Mouse (Mus musculus) CD4-positive, CD25-positive, alpha-beta regulatory T cell, adult 4 months (primary cell): ENCODE measurements around the gene Kcnj16. TPM values are rescaled to one million over a fixed set of nuclear protein-coding genes. Genes with fewer than 3 reads are reported as not detected.
A peak's percentile ranks its signal among the peaks of the same experiment; 100 is the strongest.

ENCODE experiments used
- ATAC-seq: one replicate; pipeline ENCODE4 v1.8.0; 2017
- polyA plus RNA-seq, 2 experiments: library from polyadenylated mRNA; unstranded; fragments of 100-300 nt; shearing (Covaris generic); gene quantifications; one replicate each; pipeline ENCODE4 v1.2.1; 2017

Kcnj16 gene
- under 1 TPM; 0.27 to 0.73 TPM for polyA plus RNA-seq

DNA sequence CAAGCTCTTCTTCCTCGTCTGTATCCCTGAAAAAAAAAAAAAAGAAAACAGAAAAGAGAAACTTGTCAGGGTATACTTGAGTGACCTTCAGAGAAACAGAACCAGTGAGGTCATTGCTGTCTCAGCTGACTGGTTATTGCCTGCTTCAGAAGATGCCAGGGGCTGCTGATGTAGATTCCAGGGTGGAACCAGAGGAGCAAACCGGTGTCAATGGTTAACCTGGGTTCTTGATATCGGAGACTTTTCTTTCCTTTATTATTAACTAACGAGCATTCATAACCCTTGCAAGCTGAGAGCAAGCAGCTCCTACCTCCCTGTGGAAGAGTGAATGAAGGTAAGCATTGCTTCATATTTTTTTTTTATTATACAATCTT is at the start of gene Kcnj16:
TSS of gene Kcnj16 (plus strand) at position 272 of the 374 bp plus-strand sequence.
- no peak for ATAC-seq

DNA sequence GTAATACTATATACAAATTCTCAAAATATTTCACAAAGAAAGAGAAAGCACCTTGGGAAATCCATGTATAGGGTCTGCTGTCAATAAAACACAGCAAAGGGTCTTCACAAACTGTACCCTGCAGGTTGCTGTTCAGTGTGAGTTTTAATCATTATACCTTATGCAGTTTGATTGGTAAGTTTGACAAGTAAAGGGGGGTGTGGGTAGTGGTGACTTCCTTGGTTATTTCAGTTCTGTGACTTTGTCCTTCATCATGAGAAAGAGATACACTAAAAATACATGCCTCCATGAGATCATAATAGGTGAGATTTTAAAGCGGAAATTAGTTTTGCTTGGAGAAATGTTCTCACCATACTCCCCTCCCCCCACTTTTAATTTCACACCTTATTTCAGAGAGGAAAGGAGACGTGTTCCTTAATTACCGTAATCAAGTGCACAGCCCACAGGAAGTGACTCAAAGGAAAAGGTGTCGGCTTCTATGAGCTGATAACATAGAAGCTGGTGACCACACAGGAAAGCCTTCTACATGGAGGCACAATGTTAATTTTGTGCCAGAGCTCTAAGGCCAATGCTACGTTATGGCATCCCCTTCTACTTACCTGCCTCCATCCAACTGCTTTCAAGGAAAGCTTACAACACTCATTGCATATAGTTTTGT is 48.9 kb upstream of the Kcnj16 start:
- ATAC-seq, result peak; percentile 73

DNA sequence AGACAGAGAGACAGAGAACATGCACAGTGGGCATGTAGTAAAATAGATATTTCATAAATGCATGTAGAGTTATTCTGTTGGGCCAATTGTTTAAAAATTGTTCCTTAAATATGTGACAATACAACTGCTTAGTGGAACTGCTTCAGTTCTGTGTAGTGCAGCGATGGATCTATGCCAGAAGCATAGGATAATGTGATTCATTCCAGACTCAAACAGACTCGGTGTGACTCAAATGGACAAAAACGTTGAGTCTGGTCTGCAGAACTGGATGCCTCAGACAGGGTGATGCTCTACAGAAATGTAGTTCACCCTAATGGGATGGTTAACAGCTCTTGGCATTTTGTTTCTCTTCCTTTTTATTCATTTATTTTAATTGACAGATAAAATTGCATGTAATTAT is 32.1 kb upstream of the Kcnj16 start:
- no peak for ATAC-seq

DNA sequence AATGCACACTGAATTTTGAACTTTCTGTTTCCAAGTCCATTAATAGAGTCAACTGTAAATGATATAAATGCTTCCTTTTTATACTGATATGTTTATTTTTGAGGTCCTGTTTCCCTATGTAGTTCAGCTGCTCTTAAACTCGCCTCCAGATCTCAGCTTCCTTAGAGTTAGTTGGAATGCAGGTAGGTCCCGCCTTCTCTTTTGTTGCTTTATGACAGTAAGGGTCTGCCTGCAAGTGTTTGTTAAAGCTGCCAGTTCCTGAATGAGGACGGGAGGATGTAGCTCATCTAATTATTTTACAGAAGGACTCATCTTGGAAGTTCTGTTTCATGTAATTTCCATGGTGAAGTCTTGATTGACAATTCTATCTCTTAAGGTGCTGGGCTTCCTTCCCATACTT is 25.6 kb upstream of the Kcnj16 start:
- ATAC-seq, result no peak

DNA sequence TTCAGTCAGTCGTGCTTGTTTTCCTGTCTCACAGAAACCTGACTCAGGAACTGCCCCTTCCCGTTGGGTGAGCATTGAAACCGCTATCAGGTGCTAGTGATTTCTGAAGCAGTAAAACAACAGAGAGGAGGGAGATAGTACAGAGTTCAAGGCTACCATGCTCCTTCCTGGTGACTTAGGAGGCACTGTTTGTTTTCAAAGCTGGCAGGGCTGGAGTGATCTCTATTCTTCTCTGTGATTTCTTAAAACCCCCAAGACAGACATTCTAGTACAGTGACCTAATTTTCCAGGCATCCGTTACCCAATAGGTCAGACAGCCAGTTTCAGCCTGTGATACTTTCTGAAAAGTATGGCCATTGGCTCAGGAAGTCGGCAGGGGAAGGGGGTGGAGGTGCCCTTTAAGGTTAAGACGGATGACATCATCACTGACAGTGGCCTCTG is 25.1 kb upstream of the Kcnj16 start:
- ATAC-seq, result no peak

DNA sequence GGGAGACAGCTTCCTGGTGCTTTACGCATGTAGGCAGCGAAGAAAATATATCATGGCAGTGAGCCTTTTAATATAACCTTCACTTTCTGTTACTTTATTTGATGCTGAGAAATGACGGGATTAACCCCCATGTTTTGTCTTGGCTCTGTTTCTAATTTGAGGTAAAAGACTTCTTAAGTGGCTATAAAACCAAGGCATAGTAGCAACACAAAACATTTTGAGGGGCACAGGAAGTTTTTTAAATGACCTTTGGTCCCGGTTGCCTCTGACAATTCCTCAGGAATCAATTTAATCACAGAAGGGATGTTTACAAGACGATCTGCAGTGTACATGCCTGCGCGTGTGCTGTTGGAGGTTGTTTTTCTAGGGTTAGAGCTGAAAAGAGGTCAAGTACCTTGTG is 11.2 kb upstream of the Kcnj16 start:
- ATAC-seq, result no peak

DNA sequence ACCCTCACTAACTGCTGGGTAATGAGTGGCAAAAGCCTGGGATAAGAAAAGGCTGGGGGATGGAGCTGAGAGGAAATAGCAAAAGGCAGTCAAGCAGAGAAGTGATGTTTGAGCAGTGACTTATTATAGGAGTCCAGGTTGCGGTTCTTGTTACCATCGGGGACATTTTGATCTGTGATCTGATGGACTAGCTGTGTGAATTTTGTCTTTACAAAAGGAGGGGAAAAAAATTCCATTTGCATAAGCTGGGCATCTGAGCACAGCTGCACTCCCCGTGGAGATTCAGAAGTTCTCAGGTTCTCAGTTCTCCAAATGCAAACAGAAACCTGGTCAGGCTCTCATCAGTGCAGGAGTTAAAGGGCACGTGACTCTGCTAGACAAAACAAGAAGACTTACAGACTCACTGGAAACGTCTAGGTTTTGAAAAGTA is 6.2 kb upstream of the Kcnj16 start:
- no peak for ATAC-seq

DNA sequence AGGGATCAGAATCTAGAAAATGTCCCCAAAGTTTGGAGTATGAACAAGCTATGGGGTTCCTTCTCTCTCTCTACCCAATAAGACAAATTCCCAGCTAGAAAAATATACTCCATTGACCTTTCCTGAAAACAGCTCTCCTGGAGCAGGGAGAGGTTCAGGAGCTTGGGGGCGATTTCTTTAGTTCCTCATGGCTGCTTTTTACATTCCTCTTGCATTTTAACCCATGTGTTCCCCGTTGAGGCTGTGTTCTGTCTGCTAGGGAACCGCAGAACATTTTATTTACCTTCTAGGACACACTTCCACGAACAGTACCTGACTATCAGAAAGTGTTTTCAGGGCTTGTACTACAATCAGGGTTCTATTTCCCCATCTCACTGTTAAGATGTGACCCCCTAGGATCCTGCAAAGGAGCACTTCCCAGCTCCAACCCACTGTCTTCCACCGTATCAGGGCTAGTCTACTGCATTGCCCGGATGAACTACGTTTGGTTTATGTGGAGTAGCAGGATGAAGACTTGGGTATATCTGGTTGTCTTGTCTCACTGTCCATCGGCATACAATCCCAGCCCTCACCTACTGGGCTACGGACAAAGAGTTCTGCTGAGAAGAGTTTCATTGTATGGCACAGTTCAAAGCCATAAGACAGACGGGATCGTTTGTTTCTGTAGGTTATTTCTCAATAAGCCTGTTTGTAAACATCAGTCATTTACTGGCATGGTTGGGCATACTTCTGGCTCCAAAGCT is 643 bp upstream of the Kcnj16 start:
- ATAC-seq, result no peak

DNA sequence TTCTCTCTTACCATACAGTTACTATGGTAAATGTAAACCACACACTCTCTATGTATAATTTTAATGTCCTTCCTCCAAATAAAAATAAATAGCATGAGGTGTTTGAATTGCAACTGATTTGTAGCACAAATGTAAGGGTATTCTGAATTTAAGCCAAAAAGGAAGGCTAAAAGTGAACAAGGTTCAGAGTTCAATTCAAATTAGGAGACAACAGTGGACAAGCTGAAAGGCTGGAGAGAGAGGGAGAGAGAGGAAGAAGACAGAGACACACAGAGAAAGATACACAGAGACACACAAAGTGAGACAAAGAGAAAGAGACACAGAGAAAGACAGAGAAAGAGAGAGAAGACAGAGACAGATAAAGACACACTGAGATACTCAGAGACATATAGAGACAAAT is 1.1 kb downstream of the Kcnj16 start:
- no peak for ATAC-seq

DNA sequence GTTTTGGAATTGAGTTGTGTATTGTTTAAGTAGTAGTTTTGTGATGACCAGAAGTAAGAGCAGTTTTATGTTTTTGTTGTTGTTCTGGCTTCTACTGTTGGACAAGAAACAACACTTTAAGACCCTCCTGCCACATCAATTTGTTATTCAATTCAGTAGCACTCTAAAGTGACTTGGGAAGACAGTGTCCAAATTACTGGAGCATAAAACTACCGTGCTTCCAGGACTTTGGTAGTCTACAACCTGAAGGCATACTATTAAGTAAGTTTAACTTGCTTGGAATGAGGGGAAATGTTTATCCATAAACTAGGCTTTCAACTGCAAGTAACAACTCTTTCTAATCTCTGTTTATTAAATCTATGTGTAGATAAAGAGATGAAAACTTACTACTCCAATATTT is 17.7 kb downstream of the Kcnj16 start:
- no peak for ATAC-seq

DNA sequence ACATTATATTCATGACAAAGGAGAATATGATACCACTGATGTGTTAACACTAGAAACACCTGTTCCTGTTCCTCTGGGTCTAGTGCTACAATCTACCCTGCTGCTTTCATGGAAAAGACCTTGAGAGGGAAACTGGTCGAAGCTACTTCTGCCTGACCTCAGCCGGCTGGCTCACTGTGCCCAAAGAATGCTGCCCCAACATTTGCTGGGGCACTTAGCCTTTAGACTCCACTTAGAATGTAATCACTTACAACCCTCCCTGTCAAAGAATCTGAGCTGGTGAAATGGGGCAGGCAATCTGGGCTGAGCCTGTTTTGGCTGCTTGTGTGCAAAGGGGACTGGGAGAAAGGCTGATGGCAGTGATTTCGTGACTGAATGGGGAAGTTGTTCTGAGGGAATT is 18.1 kb downstream of the Kcnj16 start:
- ATAC-seq, result no peak

DNA sequence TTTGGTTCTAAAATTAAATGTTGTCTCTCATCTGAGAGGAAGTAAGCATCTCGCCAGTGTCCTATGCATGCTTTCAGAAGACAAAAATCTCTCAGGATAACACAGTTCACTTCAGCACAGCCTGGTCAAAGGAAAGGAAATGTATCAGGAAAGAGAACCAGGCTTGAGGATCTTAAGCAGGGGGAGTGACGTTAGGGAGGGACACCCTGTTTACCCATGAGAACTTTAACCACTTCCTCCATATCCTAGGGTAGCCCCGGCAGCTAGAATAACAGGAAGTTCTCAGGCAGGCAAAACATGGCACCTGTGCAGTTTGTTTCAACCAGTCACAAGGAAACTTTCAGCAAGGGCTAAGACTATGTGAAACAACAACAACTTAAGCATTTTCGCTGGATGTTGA is 25.8 kb downstream of the Kcnj16 start:
- peak; percentile 96 for ATAC-seq

DNA sequence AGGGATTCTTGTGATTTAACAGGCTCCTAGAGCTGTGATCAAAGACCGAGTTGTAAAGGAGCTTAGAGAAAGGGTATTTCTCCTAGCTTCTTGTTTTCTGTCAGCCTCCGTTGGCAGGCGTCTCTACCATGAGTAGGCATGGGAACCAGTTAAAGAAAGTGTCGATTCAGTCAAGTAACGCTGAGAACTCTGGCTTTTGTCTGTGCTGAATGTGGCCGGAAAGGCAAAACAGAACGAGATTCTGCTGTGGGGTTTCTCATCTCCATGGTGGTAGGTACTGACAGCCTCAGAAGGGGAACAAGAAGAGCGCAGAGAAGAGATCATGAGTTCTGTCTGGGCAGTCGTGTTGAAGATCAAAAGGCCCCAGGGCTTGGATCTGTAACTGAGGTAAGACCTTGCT is 29.4 kb downstream of the Kcnj16 start:
- no peak for ATAC-seq

DNA sequence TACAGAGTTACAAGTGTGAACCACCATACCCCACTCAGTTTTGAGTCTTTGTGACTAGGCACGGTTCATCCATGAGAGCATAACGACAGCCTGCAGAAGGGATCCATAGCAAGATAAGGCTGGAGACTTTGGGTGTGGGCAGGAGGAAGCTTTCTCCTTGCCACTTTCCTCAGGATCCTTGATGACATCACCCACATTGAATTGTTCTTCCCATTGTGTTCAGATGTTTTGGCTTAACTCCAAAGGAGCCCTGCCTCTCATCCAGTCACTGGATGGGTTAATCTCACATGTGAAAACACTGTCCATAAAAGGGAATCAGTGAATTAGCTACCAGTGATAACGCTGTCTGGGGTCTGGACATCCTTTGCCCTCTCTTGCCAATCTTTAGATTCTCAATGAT is 37.3 kb downstream of the Kcnj16 start:
- no peak for ATAC-seq

DNA sequence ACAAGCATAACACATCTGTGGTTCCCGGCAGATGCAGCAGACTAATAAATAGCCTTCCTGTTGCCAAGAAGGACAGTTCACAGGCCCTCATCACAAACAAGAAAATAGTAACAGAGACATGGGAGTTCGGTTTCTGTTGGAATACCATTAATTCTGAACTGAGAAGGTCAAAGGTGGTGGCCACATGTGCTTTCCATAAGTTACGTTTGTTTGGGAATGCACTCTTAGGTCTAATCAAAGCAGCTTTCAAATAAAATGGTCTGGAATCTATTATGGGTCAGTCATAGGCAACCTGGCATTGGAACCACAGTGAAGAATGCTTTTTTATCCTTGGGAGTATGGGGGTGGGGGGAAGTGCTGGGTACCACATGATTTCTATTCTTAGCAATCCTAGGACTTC is 41.6 kb downstream of the Kcnj16 start:
- no peak for ATAC-seq

DNA sequence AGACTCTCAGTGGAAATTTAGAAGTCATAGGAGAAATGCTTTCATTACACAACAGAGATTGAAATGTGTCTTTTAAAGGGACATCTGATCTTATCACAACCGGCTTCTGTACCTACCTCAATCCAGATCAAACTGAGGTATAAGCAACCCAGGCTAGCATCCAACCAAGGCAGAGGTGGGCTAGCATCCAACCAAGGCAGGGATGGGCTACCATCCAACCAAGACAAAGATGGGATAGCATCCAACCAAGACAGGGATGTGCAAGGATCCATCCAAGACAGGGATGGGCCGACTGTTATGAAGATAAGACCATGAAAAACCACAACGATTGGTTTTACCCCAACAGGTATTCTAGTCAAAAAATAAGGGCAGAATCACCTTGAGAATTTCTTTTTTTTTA is 48.4 kb downstream of the Kcnj16 start:
- no peak for ATAC-seq

DNA sequence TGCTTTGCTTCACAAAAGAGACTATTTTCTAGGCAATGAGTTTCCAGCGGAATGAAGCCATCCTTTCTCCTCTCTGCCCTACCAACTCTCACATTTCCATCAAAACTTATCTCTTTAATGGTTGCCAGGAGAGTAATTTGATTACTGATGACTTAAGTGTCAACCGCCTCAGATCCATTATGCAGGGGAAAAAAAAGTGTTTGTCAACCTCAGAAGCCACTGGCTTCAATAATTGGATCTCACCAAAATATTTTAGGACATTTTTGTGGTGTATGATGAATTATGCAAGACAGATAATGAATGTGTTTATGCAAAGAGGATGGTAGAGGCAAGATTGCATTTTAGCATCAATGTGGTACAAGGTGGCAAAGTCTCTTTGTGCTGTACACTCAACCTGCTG is 52.4 kb downstream of the Kcnj16 start:
- no peak for ATAC-seq

DNA sequence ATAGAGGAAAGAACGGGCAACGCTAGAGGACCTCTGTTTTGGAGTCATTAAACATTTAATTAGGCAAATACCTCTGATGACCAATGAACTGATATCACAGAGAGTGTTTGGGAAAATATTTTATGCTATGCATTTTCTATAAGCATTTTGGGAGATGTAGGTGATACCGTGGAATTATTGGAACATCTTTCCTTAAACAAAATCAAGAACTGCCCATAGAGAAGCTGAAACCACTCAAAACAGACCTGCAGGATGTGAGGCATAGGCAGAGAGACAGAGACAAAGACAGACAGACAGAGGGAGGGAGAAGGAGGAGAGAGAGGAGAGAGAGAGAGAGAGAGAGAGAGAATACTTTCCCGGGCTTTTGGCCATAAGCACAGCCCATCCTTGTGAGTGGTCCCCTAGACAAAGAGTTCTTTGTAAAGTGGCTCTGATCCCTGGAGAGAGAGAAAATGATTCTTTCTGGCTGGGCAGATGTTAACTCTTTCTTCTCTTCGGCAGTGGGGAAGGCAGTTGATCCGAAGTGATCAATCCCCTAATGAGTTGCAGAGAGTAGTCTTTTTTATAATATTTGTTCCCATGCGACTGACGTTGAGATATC is 54.9 kb downstream of the Kcnj16 start:
- ATAC-seq, result no peak

DNA sequence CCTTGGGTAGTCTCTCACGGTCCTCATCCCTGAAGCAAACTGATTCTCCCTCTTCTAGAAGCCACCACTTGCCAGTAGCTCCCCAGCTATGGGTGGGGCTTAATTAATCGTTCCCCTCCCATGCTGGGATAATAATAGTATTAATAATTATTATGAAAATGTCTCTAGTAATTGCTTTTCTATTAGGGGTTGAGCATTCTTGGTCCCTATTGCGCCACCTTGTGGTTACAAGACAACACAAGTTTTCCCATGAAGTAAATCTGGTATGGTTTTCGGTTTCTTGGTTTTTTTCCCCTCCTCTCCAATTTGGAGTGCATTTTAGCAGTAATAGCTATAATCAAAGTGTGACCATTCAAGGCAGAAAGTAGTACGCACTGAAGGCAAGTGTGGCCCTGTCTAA is 74.3 kb downstream of the Kcnj16 start:
- ATAC-seq, result no peak

DNA sequence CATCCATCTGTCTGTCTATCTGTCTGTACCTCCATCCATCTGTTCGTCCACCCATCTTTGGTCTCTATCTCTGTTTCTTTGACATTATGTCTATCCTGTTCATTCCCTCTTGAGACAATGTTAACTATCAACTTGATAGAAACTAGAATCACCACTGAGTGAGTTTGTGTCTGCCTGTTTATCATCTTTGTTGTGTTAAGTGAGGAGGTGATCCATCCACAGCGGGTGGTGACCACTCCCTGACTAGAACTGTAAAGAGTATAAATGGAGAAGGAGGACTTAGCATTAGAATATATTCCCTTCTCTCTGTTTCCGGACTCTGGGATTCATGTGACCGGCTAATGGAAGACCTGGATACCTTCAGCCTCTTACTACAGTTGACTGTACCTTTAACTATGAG is 75.5 kb downstream of the Kcnj16 start:
- no peak for ATAC-seq

DNA sequence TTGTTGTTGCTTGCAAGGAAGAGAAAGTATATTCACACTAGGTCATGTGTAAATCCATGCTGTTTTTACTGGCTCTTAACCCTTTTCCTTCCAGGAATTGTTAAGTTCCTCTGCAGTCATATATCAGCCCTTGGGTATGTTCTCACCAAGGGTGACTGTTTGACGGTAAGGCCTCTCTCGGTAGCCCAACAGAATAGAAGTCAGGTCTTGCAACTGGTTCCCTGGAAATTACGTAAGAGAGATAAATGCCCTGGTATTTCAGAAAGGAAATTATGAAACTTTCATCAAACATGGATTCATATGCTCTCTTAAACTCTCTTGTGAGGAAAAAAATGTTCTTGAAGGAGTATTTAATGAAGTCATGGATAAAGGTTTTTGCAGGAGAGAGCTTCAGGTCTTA is 86.4 kb downstream of the Kcnj16 start:
- ATAC-seq, result no peak

DNA sequence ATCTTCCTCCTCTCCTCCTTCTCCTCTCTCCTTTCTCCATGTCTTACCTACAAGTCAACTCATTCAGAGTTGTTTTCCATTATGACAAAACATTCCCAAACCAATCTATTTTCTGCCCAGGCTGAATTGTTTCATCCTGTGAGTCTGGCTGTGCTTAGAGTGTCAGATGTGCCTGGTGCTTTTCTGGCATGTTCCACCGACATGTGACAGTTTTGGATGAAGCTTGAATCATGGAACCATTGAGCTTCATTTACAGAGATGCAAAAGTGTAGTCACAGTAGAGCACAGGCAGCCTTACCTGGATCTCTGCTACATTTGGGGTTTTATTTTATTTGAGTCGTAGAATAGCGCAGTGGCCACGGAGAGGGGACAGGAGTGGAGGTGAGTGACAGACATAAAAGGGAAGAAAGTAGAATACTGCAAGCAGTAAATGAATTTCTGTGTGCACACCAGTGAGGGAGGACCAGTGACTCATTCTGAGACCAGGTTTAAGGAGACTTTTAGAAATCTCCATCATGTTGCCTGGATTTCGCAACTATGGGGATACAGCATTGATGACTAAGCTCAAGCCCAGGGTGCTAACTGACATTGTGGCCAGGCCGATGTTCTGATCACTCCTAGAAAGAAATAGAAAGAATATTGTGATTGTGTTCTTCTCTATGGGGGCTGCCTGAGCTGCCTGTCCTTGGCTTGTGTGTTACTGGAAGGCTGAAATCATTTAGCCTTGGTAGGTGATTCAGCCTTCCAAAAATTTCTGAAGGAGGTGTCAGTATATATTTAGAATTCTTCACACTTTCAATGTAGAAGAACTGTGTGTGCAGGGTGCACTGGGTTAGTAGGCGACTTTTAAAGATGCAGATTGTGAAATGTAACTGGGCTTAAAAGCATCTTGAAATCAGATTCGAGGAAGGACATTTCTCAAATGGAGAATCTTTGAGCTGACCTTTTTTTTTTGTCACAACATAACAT is 87.3 kb downstream of the Kcnj16 start:
- no peak for ATAC-seq

DNA sequence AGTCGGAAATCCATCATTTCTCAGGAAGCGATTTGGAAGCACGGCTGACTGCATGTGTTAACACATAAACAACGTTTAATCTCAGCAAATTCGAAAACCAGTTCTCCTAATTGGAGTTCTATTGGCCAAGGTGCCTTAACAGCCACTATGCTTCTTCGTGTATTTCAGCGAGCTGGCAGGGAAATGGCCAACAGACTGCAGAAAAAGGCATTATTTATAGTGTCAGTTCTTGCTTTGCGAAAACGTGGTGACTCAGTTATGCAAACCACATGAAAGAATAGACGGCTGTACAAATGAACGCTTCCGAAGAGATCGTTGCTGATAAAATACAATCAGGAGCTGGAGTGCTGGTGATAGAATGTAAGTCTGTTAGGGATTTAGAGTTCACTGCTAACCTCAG is 88.2 kb downstream of the Kcnj16 start:
- no peak for ATAC-seq
